Mouse (Mus musculus) heart, embryonic 12.5 days (tissue): ENCODE measurements around the gene Man1a. TPM values are rescaled to one million over a fixed set of nuclear protein-coding genes. Genes with fewer than 3 reads are reported as not detected.

ENCODE experiments used
- ATAC-seq: fragments of 200-750 bp; cut with Nextera tagmentation; 2 replicates; pipeline ENCODE4 v1.8.0; 2017; ENCODE audit warnings: moderate TSS enrichment, moderate library complexity; ENCODE audit not compliant: insufficient number of reproducible peaks, low FRiP score
- H3K27ac ChIP-seq: fragments of 300-500 bp; sonication (generic); 2 replicates; pipeline ENCODE4 v1.5.1; 2016; ENCODE audit warnings: mild to moderate bottlenecking, moderate library complexity; ENCODE audit not compliant: poor library complexity, severe bottlenecking
- H3K27me3 ChIP-seq: fragments of 300-500 bp; sonication (generic); replicated peaks from 2 replicates; pipeline ENCODE4 v1.6.1; 2016; ENCODE audit warnings: mild to moderate bottlenecking, moderate library complexity
- H3K36me3 ChIP-seq: fragments of 300-500 bp; sonication (generic); 2 replicates; pipeline ENCODE4 v1.6.1; 2016; ENCODE audit warnings: mild to moderate bottlenecking, moderate library complexity
- H3K4me1 ChIP-seq: fragments of 300-500 bp; sonication (generic); replicated peaks from 2 replicates; pipeline ENCODE4 v1.6.1; 2016; ENCODE audit warnings: mild to moderate bottlenecking
- H3K4me2 ChIP-seq: fragments of 300-500 bp; sonication (generic); 2 replicates; pipeline ENCODE4 v1.6.1; 2016; ENCODE audit warnings: mild to moderate bottlenecking, moderate library complexity
- H3K4me3 ChIP-seq: fragments of 300-500 bp; sonication (generic); 2 replicates; pipeline ENCODE4 v1.5.1; 2016; ENCODE audit warnings: mild to moderate bottlenecking
- H3K9ac ChIP-seq: fragments of 300-500 bp; sonication (generic); 2 replicates; pipeline ENCODE4 v1.6.1; 2016; ENCODE audit warnings: mild to moderate bottlenecking, moderate library complexity
- H3K9me3 ChIP-seq: fragments of 300-500 bp; sonication (generic); replicated peaks from 2 replicates; pipeline ENCODE4 v1.6.1; 2016; ENCODE audit warnings: mild to moderate bottlenecking, moderate library complexity
- WGBS: fragments of 180-500 bp; shearing (Covaris S2); methylation state at CpG from one replicate; pipeline ENCODE4 v1.1.7; 2016; 5-methylcytosine and 5-hydroxymethylcytosine counted together
- polyA plus RNA-seq: library from polyadenylated mRNA; unstranded; fragments of >200 nt; fragmentation: Nextera tagmentation; extraction: Ambion mirVana; gene quantifications from 2 replicates; pipeline ENCODE4 v1.2.1, GENCODE M21; 2016

The Man1a gene
- polyA plus RNA-seq, 1 experiment from 2014 or later: 9.4 TPM

- no peak for ATAC-seq
- Histone ChIP-seq H3K27ac (no peak overlapping the region), H3K36me3 (no peaks in the 10 kb centered on the region), H3K27me3 (no peaks in the 10 kb centered on the region), H3K4me3 (no peak overlapping the region), H3K9ac (no peak overlapping the region), H3K4me2 (no peak overlapping the region), H3K9me3 (no peaks in the 10 kb centered on the region), H3K4me1 (no peaks in the 10 kb centered on the region)
These were observed 102.2 kb downstream of the Man1a start for GRCm38 (mm10) chr10:53974180-53974579.

- Histone ChIP-seq H3K27me3 (no peaks in the 10 kb centered on the region), H3K4me2 (no peak overlapping the region), H3K4me3 (no peak overlapping the region), H3K9ac (no peak overlapping the region), H3K9me3 (no peaks in the 10 kb centered on the region), H3K36me3 (no peaks in the 10 kb centered on the region), H3K4me1 (no peaks in the 10 kb centered on the region), H3K27ac (no peak overlapping the region)
- WGBS: 70% methylated on average over 3 of the region's 3 CpGs
- no peak for ATAC-seq
These were observed 116.7 kb downstream of the Man1a start for GRCm38 (mm10) chr10:53959759-53960158.

GRCm38 (mm10) chr10:53941597-53941996 lies 134.8 kb downstream of the Man1a start:
- WGBS: 75% methylated on average over 7 of the region's 7 CpGs
- H3K4me2 ChIP-seq: no peak overlapping the region
- H3K9me3 ChIP-seq: no peaks in the 10 kb centered on the region
- H3K27ac ChIP-seq: no peak overlapping the region
- H3K4me1 ChIP-seq: no peaks in the 10 kb centered on the region
- H3K4me3 ChIP-seq: no peak overlapping the region
- no peaks in the 10 kb centered on the region for H3K27me3 ChIP-seq
- H3K36me3 ChIP-seq: no peaks in the 10 kb centered on the region
- no peak overlapping the region for H3K9ac ChIP-seq
- no peak for ATAC-seq

DNA sequence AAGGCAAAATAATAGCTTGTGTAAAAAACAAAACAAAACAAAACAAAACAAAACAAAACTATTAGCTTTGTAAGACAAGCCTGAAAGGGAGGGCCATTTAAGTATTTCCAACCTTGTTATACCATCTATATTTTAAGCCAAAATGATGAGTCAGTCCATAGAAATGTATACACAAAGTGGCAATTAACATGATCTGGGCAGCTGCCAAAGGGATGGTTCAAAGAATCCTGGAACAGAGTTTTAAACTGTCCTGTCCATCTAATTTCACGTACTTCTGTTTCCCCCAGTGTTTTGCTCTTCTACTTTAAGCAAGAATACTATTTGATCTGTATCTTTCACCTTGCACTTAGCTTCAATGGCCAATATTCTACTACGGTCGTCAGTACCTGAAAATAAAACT lies 138.2 kb downstream of the Man1a start:
- no peaks in the 10 kb centered on the region; the same call in 1 of the 2 replicates for H3K4me1 ChIP-seq
- ATAC-seq: no peak
- no peaks in the 10 kb centered on the region for H3K9me3 ChIP-seq
- H3K4me3 ChIP-seq: no peak overlapping the region
- H3K4me2 ChIP-seq: no peak overlapping the region
- H3K36me3 ChIP-seq: no peaks in the 10 kb centered on the region
- no peak overlapping the region for H3K9ac ChIP-seq
- WGBS: 86% methylated on average over 3 of the region's 3 CpGs
- no peaks in the 10 kb centered on the region for H3K27me3 ChIP-seq
- H3K27ac ChIP-seq: no peak overlapping the region

- no peaks in the 10 kb centered on the region; the same call in 1 of the 2 replicates for H3K4me1 ChIP-seq
- no peaks in the 10 kb centered on the region for H3K27me3 ChIP-seq
- 84% methylated on average over 3 of the region's 3 CpGs for WGBS
- H3K9ac ChIP-seq: no peak overlapping the region
- H3K4me3 ChIP-seq: no peak overlapping the region
- H3K27ac ChIP-seq: no peak overlapping the region
- ATAC-seq: no peak
- peaks cover 5% of the 10 kb centered on the region for H3K36me3 ChIP-seq
- no peaks in the 10 kb centered on the region for H3K9me3 ChIP-seq
- H3K4me2 ChIP-seq: no peak overlapping the region
These were observed 140.3 kb downstream of the Man1a start for GRCm38 (mm10) chr10:53936078-53936477.

GRCm38 (mm10) chr10:53929722-53930500 lies 146.5 kb downstream of the Man1a start:
- ATAC-seq: no peak
- Histone ChIP-seq H3K4me2 (no peak overlapping the region), H3K27ac (no peak overlapping the region), H3K36me3 (peaks cover 5% of the 10 kb centered on the region), H3K9ac (no peak overlapping the region), H3K4me1 (peaks cover 18% of the 10 kb centered on the region), H3K9me3 (no peaks in the 10 kb centered on the region), H3K27me3 (no peaks in the 10 kb centered on the region), H3K4me3 (no peak overlapping the region)
- 36% methylated on average over 4 of the region's 4 CpGs for WGBS

DNA sequence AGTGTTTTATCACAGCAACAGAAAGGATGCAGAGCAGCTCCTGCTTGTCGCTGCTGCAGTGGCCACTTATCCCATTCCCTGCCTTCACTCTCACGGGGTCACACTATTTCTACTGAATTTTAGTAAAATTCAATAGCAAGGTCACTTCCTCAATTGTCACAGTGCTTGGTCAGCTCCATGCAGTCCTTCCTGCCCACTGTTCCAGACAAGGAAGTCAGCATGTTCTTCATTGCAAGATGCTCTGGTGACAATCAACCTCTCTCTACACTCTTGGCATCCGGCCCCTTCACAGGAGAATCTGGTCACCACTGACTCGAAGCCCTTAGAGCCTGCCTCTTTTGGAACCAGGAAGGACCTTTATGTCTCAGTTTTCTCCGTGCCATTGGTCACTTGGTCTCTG lies 148.5 kb downstream of the Man1a start:
- no peak overlapping the region for H3K9ac ChIP-seq
- H3K27ac ChIP-seq: no peak overlapping the region
- WGBS: 70% methylated on average over 5 of the region's 5 CpGs
- H3K27me3 ChIP-seq: no peaks in the 10 kb centered on the region
- no peak overlapping the region for H3K4me3 ChIP-seq
- peaks cover 18% of the 10 kb centered on the region for H3K4me1 ChIP-seq
- H3K36me3 ChIP-seq: peaks cover 7% of the 10 kb centered on the region
- no peaks in the 10 kb centered on the region for H3K9me3 ChIP-seq
- ATAC-seq: no peak
- H3K4me2 ChIP-seq: no peak overlapping the region

- H3K9ac ChIP-seq: no peak overlapping the region
- H3K27ac ChIP-seq: no peak overlapping the region
- ATAC-seq: no peak
- no peaks in the 10 kb centered on the region for H3K9me3 ChIP-seq
- WGBS: 81% methylated on average over 6 of the region's 6 CpGs
- H3K4me3 ChIP-seq: no peak overlapping the region
- no peaks in the 10 kb centered on the region for H3K27me3 ChIP-seq
- H3K36me3 ChIP-seq: peaks cover 3% of the 10 kb centered on the region; the same call in 1 of the 2 replicates
- peaks cover 17% of the 10 kb centered on the region for H3K4me1 ChIP-seq
- no peak overlapping the region for H3K4me2 ChIP-seq
These were observed 151.0 kb downstream of the Man1a start for GRCm38 (mm10) chr10:53925456-53925855.

GRCm38 (mm10) chr10:53922236-53922635 lies 154.2 kb downstream of the Man1a start:
- Histone ChIP-seq H3K27ac (no peak overlapping the region), H3K9me3 (no peaks in the 10 kb centered on the region), H3K4me2 (no peak overlapping the region), H3K27me3 (no peaks in the 10 kb centered on the region), H3K36me3 (peaks cover 15% of the 10 kb centered on the region; the same call in 1 of the 2 replicates), H3K4me3 (no peak overlapping the region), H3K4me1 (peaks cover under 1% of the 10 kb centered on the region; the same call in 1 of the 2 replicates), H3K9ac (no peak overlapping the region)
- no peak for ATAC-seq
- 70% methylated on average over 3 of the region's 3 CpGs for WGBS

- Histone ChIP-seq H3K27me3 (no peaks in the 10 kb centered on the region), H3K4me3 (no peak overlapping the region), H3K4me2 (no peak overlapping the region), H3K27ac (no peak overlapping the region), H3K36me3 (peaks cover 12% of the 10 kb centered on the region; the same call in 1 of the 2 replicates), H3K4me1 (no peaks in the 10 kb centered on the region; the same call in 1 of the 2 replicates), H3K9ac (no peak overlapping the region), H3K9me3 (no peaks in the 10 kb centered on the region)
- no peak for ATAC-seq
- WGBS: 76% methylated on average over 3 of the region's 3 CpGs
These were observed 158.9 kb downstream of the Man1a start for GRCm38 (mm10) chr10:53917517-53917916.

DNA sequence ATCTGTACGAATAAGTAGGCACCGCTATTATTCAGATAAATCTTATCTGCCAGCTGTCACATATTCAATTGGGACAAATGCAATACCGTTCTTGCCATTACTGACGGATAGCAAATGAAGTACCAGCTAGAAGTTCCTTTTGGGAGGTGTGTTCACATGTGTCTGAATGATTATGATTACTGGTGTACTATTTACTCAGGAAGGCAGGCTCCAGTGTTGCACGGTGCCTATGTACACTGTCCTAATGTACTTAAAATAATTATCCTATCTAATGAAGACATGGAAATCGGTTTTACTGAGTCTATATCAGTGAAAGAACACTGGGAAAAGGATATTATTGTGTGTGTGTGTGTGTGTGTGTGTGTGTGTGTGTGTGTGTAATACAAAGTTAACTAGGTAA lies 160.7 kb downstream of the Man1a start:
- Histone ChIP-seq H3K4me3 (no peak overlapping the region), H3K36me3 (peaks cover 12% of the 10 kb centered on the region), H3K4me2 (no peak overlapping the region), H3K9me3 (no peaks in the 10 kb centered on the region), H3K9ac (no peak overlapping the region), H3K27ac (no peak overlapping the region), H3K4me1 (no peaks in the 10 kb centered on the region; the same call in 1 of the 2 replicates), H3K27me3 (no peaks in the 10 kb centered on the region)
- no peak for ATAC-seq
- WGBS: 65% methylated on average over 6 of the region's 6 CpGs
